Mouse (Mus musculus) natural killer cell, adult 2 months (primary cell): Measurements from ENCODE around the gene Mlf2.
"Not testable (repeated sequence)": the region's sequence is repeated elsewhere in the genome, so short reads cannot be mapped to it uniquely, and the experiment has no call there.

ENCODE experiments used
- DNase-seq, 2 experiments: peaks; one replicate each; pipeline ENCODE4 v3.0.0; 2022; ENCODE audit warnings: low spot score in 2 of 2

Mlf2 gene

DNA sequence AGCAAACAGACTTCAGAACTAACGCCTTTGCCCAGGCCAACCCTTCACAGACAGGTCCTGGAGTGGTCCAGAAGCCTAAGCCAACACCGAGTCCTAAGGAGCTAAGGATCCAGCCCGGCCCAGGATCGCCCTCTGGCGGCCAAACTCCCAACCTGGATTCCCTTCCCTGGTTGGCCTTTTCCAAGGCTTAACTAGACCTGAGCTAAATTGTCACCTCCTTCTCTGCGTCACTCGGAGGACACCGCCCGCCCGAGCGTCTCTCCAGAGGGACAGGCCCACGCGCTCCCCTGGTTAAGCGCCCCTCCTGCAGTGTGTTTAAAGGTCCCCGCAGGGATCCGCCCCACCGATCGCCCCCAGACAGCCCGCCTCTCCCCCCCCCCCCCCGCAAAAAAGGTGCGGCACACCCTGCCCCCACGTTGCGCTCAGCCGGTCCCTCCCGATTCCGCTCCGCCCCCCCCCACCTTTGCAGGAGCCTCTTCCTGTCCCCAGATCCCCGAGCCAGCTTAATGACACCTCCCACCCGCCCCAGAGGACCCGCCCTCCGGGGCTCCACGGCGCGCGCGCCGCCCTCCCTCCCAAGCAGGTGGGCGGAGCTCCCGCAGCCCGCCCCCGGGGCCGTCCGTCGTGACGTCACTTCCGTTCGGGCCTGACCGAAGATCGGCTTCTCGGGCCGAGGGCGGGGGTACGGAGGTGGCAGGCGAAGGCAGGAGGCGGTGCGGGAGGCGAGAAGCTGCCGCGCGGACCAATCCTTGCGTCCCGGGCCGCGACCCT lies at the start of gene Mlf2:
Gene Mlf2, plus strand, starts transcription at position 633 of the 771 bp plus-strand sequence.
- peak; percentile 96 to 97 for DNase-seq

DNA sequence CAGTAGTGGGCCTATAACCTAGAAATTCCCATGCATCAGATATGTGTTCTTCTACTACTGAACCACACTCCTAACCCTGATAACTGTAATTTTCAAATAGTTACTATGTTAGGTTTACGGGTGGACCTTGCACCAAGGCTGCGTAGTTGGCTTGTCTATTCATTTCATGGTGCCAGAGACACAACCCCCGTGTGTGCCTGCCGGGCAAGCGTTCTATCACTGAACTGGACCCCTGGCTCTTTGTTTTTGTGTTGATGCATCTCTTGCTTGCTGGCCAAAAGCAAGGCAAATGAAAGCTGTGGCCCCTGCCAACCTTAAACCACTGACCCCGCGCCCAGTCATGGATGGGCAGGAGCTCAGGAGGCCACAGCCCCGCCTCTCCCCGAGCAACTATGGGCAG lies 49.4 kb upstream of the Mlf2 start:
- DNase-seq, result no peak

DNA sequence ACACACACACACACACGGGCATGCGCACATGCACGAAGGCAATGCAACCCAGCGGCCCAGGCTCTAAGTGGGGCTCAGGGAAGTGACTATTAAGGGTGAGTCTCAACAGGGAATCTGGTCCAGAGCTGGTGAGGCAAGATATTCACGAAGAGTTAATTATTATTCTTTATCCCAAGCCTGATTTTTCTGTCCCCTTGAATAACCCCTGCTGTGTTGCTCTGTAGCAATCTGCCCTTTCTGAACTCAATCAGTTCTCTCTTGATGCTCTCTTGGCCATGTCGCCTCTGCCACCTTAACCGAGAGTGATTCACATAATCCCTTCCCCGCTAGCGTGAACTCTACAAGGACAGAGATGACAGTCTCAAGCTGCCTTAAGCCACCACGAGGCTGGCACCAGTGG lies 47.8 kb upstream of the Mlf2 start:
- DNase-seq, result no peak

DNA sequence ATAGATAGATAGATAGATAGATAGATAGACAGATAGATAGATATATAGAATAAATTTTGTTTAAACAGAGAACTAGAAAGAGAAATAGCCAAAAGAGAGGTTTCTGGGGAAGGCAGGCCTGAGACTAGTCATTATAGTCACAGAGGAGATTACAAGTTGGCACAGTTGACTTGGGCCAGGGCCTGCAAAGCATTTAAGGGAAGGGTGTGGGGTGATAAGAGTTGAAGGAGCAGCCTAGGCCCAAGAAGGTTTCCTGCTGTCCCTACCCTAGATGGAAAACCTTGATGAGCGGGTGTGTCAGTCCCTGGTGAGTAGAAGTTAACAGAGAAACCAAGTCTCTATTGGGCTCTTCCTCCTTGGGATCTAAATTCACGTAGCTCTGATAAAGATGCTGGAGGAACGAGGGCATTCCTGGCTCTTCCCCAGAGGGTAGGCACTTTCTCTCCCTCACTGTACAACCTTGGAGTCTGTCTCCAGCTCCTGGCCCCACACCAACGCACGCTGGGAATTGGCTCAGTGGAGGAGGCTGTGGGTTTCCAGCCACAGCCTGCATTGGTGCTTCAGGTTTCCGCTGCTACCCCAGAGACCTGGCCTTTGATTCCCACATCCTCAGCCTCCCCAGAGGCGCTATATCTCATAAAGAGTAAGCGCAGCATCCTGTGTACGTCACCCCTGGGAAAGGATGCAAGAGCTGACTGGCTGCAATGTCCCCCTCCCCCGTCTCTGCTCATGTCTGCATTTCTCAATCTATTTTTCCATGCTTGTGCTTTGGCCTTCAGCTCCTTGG lies 46.3 kb upstream of the Mlf2 start:
- DNase-seq, result peak in 1 of 2 experiments; percentile 12

DNA sequence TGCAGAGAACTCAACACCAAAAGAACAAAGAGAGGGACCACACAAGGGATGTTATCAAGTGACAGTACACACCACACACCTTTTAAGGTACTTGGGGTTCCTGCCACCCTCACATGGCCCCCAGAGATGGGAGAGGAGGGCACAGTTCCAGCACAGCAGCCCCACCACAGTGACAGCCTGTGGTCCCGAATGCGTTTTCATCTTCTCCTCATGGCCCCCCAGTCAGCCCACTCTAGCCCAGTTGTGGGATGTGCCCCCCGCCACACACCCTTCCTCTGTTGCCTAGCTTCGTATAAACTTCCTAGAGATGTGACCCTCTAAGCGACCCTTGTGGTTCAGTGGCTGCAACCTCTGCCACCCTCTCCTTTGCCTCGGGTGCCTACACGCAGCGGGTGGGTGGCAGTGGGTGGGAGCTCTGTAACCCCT lies 45.2 kb upstream of the Mlf2 start:
- DNase-seq, result no peak

DNA sequence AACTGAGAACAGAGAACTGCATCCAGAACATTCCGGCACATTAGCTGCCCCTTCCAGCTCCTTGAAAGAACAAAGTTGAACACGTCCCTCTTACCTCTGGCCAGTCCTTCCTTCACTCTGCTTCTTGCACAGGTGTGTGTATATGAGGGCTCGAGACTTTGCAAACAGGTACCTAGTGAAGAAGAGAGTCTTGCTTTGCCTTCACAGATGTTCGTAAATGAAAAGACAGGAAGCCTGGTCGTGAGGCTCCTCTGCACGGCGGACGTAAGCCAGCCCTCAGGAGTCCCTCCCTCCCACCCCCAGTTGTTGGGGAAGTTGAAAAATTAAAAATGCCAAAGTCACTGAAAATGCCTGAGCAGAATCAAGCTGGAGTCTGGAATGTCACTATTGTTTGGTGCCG lies 43.2 kb upstream of the Mlf2 start, which contains the start of gene Cd4:
Gene Cd4, minus strand, starts transcription at position 236 of the 400 bp plus-strand sequence.
- no peak for DNase-seq

DNA sequence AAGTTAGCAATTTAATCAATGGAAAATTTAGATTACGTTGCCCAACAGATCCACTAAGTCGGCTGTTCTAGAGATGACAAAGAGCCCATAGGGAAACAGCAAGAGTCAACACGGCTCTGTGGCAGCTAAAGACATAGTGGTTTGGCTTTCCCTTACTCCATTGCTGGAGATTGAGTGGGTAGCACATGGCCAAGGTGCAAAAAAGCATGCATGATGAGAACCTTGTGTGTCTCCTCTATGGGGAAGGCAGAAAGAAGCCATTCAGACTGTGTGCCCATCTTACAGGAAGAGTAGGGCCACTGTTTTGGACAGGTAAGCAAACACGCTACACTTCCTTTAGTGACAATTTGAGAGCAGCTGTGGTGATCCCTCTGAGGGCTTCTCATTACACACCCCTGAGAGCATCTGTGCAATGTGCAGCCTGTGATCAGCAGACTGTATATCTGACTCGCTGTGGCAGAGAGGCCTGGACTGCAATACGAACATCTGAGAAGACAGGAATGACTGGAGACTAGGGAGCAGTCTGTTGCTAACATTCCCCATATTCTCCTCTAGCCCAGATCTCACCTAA lies 42.5 kb upstream of the Mlf2 start:
- no peak for DNase-seq

DNA sequence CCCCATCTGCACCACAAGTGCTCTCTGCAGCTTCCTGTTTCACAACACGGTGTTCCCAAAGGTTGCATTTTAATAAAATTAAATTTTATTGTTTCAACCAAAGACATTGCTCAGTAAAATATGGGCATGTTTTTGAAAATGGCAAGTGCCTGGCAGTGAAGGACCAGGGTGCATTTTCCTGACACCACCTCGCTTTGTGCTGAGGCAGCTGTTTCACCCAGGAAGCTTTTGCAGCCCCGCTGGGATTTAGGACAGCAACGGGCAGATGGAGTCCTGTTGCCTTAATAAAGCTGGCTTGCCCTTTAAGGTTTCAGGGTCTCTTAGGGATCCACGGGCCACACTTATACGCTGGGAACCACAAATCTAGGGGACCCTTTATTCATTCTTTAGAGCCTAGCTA lies 40.2 kb upstream of the Mlf2 start:
- DNase-seq, result no peak

DNA sequence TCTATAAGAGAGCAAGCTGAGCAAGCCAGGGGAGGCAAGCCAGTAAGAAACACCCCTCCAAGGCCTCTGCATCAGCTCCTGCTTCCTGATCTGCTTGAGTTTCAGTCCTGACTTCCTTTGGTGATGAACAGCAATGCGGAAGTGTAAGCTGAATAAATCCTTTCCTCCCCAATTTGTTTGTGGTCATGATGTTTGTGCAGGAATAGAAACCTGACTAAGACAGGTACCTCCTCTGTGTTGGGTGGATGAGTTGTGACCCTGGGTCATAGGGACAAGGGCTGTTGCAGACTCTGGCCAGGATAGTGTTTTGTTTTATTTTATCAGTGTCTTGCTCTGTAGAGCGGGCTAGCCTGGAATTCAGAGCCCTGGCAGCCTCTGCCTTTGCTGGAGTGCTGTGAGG lies 37.1 kb upstream of the Mlf2 start:
- DNase-seq, result not testable (repeated sequence)

DNA sequence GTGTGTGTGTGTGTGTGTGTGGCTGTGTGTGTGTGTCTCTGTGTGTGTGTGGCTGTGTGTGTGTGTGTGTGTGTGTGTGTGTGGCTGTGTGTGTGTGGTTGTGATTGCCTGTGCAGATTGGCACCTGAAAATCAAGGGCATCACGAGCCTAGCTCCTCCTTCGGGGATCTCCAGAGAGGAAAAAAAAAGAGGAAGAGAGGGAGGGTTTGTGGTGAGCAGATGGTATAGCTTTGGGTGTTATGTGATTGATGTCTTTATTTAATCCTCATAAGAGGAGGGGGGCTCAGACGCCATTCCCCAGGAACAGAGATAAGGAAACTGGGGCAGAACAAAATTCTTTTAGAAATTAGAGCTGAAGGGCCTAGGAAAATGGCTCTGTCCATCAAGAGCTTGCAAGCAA lies 32.8 kb upstream of the Mlf2 start:
- peak in 1 of 2 experiments; percentile 56 for DNase-seq

DNA sequence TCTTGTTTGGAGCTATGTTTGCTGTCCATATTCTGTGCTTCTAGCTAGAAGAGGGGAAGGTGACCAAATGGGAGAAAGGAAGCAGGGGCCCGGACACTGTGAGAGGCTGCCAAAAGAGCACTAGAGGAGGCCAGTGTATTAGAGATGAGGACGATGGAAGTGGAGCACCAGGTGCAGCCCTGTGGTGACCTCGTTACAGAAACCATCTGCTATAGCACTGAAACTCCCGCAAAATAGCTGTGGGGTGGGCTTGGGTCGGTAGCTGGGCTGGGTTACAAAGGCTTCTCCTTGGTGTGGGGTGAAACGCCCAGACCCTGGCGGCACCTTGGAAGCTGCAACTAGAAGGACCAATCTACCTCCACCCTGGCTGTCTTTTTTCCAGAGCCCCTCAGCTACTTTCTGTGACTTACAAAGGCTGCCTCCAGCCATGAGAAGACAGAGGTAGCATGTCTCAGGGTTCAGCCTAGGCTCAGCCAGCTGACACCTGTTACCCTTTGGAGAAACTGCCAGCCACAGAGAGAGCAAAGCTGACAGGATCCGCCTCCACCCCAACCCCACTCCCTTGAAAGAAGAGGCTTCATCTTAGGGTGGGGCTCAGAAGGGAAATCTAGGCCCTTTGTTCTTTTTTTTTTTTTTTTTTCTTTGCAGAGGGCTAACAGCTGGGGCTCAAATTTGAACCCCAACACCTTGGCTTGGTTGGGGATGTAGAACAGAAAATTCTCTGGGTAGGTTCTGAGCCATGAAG lies 31.0 kb upstream of the Mlf2 start:
- DNase-seq, result no peak

DNA sequence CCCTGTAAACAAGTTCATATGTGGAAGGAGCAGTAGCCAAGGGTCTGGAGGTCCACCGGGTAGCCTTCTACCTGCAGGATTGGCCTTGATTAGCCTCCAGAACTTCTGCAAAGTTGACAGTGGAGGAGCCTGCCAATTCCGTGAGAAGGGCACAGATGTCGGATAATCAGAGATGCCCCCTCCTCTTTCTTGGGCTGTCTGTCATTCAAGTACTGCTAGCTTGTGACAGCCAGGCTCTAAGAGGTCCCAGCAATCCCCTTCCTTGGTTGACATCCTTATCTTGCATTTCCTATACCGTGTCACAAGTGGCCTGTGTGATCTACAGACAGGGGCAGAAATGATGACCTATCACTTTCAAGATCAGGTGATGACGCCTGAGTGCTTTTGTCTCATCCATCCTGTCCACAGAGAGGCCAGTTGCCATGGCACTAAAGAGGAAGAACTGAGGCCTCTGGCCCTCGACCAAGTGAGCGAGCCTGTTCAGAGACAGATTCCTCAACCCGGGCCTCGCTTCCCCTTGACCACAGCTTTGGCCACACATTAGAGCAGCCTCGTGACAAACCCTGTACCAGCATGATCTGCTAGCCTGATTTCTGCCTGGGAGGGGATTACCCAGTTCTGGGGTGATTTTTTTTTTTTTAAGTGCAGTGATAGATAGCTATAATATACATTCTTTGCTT lies 30.2 kb upstream of the Mlf2 start:
- peak; percentile 46 to 53 for DNase-seq

DNA sequence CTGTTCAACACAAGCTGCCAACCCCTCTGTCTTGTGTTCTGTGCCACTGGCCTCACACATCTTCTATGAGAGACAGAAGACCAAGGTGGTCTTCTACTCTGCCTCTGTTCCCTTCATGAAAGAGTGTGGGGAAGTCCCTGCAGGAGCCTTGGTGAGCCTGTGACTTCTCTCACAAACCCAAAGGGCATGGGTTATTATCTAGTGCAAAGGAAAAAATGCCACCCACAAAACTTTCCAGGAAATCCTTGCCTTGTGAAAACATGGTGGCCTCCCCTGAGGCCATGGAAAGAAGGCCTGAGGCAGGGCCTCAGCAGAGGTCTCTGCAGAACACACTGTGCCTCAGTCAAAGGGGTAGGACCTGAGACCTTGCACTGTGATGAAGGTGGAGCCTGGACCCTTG lies 29.3 kb upstream of the Mlf2 start:
- no peak for DNase-seq

DNA sequence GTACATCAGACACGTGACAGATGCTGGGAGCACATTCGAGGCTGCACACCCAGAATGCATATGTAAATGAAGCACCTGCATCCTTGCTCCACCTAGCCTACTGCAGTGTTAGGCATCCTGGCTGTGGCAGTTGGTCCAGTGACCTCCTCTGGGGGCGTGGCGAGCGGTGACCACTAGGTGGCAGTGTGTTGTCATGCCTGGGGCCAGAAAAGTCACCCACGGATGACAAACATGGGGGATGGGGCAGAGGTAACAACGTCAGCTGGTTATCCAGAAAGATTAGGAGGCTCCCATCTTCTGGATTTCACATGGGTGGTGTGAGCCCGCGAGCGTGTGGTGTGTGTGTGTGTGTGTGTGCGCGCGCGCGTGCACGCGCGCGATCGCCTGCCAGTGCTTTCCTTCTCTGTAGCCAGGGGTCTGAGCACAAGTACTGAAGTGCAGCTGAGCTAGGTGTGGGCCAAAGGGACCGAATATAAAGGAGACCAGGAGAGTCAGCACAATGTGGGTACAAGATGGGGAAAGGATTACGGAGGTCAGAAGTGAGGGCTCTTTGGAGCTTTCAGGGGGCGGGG lies 27.5 kb upstream of the Mlf2 start:
- DNase-seq, result peak; percentile 93 to 95

DNA sequence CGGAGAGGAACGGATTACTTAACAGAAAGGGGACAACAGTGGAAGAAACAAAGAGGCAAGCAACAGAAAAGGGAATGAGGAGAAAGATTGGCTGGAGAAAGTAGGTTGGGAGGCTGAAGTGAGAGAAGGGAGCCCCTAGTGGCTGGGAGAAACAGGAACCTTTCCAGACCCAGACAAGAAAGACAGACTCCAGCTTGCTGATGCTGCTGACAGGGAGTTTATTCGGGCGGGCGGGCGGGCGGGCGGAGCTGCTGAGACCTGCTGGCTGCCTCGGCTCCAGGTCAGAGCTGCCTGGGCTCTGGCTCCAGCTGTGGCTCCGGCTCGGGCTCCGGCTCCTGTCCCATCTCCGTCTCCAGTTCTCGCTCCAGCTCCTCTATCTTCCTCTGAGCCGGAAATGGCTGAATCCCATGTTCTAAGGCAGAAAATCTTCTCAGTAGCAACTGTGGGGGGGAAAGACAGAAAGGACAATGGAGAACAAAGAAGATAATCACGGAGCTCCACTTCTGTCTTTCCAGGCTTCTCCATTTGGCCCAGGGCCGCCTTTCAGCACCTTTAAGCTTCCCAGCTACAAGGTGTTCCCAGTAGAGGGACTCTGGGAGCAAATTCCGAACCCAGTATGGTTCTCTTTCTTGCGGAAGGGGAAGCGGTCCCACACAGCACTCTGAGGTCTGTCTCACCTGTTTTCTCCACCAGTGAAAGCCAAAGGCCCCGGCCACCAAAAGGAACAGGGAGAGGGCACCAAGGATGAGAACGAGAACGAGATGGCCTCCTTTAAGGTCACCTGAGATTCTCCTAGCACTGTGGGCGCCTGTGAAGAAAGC lies 26.8 kb upstream of the Mlf2 start:
- no peak for DNase-seq

DNA sequence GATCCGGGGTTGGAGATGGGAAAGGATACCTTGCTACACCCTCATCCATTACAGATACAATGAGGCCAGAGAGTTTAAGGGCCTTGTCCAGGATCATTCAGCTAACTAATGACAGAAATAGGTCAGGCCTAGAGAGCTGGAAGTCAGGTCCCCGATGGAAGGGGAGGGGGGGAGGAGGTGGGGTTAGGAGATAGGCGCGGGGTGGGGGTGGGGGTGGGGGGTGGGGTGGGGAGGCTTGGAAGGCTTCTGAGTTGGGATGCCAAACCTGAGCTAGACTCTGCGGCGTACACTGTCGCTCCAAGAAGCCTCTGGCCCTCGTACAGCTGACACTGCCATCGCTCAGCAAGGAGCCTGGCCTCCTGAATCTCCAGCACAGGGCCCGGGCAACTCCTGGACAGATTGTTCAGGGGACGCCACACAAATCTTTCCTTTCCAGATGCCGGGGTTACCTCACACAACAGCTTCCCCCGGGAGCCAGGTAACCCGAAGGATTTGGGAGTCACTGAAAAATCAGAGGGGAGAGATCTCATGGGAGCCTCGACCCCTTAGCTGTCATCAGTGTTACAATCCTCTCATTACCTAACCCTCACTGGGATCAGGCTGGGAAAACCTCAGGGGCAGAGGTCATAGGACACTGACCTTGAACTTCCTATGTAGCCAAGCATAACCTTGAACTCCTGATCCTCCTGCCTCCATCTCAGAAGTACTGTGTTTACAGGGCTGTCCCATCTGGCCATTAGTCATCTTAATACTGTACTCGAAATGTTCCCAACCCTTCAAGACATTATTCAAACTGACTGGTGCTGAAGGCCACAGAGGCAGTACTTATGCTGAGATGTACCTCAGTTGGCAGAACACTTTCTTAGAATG lies 26.0 kb upstream of the Mlf2 start:
- DNase-seq, result no peak

DNA sequence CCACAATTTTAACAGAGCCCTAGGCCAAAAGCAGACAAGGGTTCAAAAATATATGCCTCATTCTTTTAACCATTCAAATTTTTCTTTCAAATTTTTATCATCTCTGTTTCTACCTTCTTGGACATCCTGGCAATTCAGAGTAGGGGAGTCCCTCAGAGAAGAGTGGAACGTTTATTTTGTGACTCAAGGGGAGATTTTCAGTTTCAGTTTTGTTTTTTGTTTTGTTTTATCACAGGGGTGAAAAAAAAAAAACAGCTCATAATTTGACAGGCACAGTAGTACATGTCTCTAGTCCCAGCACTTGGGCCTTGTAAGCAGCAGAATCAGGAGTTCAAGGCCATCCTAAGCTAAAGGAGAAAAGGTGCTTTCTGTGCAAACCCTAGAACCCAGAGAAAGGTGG lies 23.4 kb upstream of the Mlf2 start:
- no peak for DNase-seq

DNA sequence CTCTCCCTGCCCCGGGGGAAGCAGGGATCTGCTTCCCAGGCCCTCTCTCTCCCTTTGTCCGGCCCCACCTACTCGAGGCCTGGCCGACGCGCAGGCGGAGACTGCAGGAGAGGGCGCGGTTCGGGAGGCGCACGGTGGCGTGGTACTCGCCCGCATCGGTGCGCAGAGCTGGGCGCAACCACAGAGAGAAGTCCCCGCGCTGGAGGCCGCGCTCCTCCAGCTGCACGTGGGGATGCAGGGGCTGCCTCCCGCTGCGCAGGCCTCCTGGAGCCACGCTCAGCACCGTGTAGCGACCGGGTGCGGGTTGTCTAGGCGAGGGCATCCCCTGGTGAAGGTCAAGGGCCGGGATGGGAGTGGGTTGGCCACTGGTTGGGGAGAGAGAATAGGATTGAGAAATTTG lies 21.2 kb upstream of the Mlf2 start:
- no peak for DNase-seq

DNA sequence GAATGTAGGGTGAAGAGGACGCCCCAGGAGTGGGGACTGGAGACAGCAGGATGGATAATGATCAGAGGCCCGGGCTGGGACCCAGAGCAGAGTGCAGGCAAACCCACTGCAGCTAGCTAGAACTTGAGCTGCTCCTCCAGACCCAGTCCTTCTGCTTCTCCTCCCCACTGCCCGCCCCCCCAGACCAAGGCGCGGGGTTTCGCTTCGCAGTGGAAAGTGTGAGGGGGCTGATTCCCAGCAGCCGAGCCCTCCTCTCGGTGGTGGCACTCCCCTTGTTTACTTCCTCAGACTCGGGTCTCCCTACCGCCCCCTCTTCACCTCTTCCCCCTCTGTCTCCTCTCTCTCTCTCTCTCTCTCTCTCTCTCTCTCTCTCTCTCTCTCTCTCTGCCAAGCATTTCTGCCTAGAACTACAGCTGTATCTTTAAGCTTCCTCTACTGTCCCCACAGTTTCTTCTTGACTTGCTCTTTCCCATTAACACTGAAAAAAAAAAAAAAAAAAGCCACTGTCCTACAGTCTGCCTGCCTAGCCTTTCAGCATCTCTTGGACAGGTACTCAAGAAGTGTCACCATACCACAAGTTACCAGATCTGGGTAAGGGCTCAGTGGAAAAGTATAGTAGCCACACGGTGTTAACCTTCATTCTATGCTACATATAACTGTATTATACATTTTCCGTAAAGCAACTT lies 19.5 kb upstream of the Mlf2 start, which contains the start of gene Lag3:
Gene Lag3, minus strand, starts transcription at position 173 of the 686 bp plus-strand sequence.
- no peak for DNase-seq
